Mouse (Mus musculus) limb, embryonic 13.5 days (tissue): ENCODE data around the gene Pars2. TPM values are rescaled to one million over a fixed set of nuclear protein-coding genes. Genes with fewer than 3 reads are reported as not detected.
A peak's percentile ranks its signal among the peaks of the same experiment; 100 is the strongest.

Experiments
- ATAC-seq: fragments of 200-750 bp; cut with Nextera tagmentation; 2 replicates; pipeline ENCODE4 v1.8.0; 2017; ENCODE audit warnings: low read depth, moderate number of reproducible peaks, moderate TSS enrichment; ENCODE audit not compliant: low FRiP score
- H3K27ac ChIP-seq: fragments of 300-500 bp; sonication (generic); 2 replicates; pipeline ENCODE4 v1.5.1; 2015; ENCODE audit warnings: inconsistent platforms, mild to moderate bottlenecking, moderate library complexity
- H3K27me3 ChIP-seq: fragments of 300-500 bp; sonication (generic); 2 replicates; pipeline ENCODE4 v1.6.1; 2015; ENCODE audit warnings: mild to moderate bottlenecking, inconsistent platforms
- H3K36me3 ChIP-seq: fragments of 300-500 bp; sonication (generic); 2 replicates; pipeline ENCODE4 v1.6.1; 2015; ENCODE audit warnings: inconsistent platforms, mild to moderate bottlenecking, moderate library complexity
- H3K4me1 ChIP-seq: fragments of 300-500 bp; sonication (generic); 2 replicates; pipeline ENCODE4 v1.6.1; 2015; ENCODE audit warnings: inconsistent platforms
- H3K4me2 ChIP-seq: fragments of 300-500 bp; sonication (generic); replicated peaks from 2 replicates; pipeline ENCODE4 v1.6.1; 2015; ENCODE audit warnings: inconsistent platforms, mild to moderate bottlenecking, moderate library complexity
- H3K4me3 ChIP-seq: fragments of 300-500 bp; sonication (generic); 2 replicates; pipeline ENCODE4 v1.5.1; 2015; ENCODE audit warnings: moderate library complexity, mild to moderate bottlenecking, inconsistent platforms
- H3K9ac ChIP-seq: fragments of 300-500 bp; sonication (generic); 2 replicates; pipeline ENCODE4 v1.6.1; 2015; ENCODE audit warnings: mild to moderate bottlenecking, inconsistent platforms
- H3K9me3 ChIP-seq: fragments of 300-500 bp; sonication (generic); 2 replicates; pipeline ENCODE4 v1.6.1; 2016; ENCODE audit warnings: inconsistent platforms
- WGBS: fragments of 180-500 bp; shearing (Covaris S2); methylation state at CpG from one replicate; pipeline ENCODE4 v1.1.7; 2015; 5-methylcytosine and 5-hydroxymethylcytosine counted together
- polyA plus RNA-seq: library from polyadenylated mRNA; unstranded; fragments of >200 nt; fragmentation: Nextera tagmentation; extraction: Ambion mirVana; gene quantifications from 2 replicates; pipeline ENCODE4 v1.2.1, GENCODE M21; 2015

Pars2 gene
- polyA plus RNA-seq, 1 experiment from 2014 or later, result 15.6 TPM

DNA sequence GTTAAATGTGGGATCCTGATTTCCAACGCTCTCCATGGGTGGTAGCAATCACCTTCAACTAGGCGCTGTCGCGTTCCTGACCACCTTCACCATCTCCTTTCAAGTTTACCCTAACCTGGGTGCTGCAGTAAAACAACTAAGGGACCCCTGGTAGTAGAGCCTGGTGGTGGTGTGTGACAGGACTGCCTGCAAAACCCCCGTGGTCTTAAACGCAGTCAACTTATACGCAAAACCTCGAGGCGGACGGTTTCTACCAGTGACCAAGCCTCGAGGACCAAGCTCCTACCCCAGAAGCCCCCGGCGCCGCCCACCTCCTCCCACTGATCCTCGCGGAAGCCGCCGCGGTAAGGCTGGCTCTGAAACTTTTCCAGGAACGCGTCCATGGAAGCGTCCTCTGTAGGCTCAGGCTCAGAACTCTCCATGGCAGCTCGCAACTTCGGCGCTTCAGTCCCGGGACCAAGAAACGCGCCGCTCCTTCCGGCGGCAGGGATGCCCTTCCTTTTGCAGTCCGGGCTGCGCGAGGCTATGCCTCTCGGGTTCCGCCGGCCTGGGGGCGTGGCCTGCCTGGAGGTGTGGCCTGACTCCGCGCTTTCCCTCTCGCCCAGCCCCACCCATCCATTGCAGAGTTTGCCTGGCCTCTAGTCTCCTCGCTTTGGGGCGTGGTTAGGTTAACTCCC is 27.7 kb downstream of the Pars2 start, which contains the start of gene Ttc4:
TSS of gene Ttc4 (minus strand) at position 503 of the 677 bp plus-strand sequence.
- H3K9ac ChIP-seq, result peak within 1 kb of the TSS; percentile 90
- peak within 1 kb of the TSS; percentile 65; the same call in 1 of the 2 replicates for H3K27ac ChIP-seq
- H3K27me3 ChIP-seq, result no peaks in the 10 kb centered on the region
- WGBS, result under 1% methylated on average over 43 of the region's 43 CpGs
- H3K4me3 ChIP-seq, result peak within 1 kb of the TSS; percentile 90
- H3K9me3 ChIP-seq, result no peaks in the 10 kb centered on the region
- peak within 1 kb of the TSS; percentile 88 for H3K4me2 ChIP-seq
- peaks cover 9% of the 10 kb centered on the region for H3K4me1 ChIP-seq
- ATAC-seq, result peak; percentile 97
- peaks cover 32% of the 10 kb centered on the region for H3K36me3 ChIP-seq

DNA sequence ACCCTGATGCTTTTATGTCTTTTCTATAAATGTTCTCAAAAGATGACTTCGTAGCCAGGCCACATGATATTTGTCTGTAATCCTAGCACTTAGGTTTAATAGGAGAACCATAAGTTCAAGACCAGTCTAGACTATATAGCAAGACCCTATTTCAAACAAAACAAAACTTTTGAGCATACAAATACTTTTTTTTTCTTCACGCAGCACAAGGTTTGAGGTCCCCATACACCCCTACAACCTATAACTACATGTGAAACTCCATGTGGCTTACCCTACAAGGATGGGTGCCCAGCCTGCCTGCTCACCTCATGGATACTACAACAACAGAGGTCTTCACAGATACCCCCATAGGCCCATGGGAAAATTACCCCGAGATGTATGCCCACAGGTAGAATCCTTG is 28.3 kb downstream of the Pars2 start:
- Histone ChIP-seq H3K36me3 (peaks cover 27% of the 10 kb centered on the region), H3K27ac (no peak overlapping the region), H3K4me1 (peaks cover 9% of the 10 kb centered on the region), H3K9me3 (no peaks in the 10 kb centered on the region), H3K9ac (no peak overlapping the region), H3K27me3 (no peaks in the 10 kb centered on the region), H3K4me3 (peak overlapping the region; percentile 90), H3K4me2 (peak overlapping the region; percentile 88)
- peak; percentile 58; the same call in 1 of the 2 replicates for ATAC-seq
- 44% methylated on average over 3 of the region's 3 CpGs for WGBS

DNA sequence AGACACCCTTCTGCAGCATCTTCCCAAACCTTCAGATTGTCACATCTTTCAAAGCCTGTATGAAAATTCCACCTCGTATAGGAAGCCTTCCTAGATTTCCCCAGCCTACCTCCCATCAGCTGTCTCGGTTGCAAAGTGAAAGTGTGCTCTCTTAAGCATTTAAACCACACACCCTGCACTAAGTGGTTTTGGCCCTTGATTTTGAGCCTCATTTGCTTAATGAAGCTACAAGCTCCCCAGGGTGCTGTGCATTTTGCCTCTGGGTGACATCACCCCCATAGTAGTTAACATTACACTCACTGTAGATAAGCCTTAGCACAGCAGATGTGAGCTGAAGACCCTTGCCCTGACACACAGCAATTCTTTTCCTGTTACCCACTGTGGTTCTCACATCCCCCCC is 30.1 kb downstream of the Pars2 start:
- no peak overlapping the region for H3K4me2 ChIP-seq
- no peak overlapping the region for H3K27ac ChIP-seq
- peaks cover 9% of the 10 kb centered on the region for H3K4me1 ChIP-seq
- no peak overlapping the region for H3K9ac ChIP-seq
- no peak for ATAC-seq
- peaks cover 10% of the 10 kb centered on the region for H3K36me3 ChIP-seq
- no peaks in the 10 kb centered on the region for H3K27me3 ChIP-seq
- 54% methylated on average over 2 of the region's 2 CpGs for WGBS
- no peaks in the 10 kb centered on the region for H3K9me3 ChIP-seq
- no peak overlapping the region for H3K4me3 ChIP-seq

DNA sequence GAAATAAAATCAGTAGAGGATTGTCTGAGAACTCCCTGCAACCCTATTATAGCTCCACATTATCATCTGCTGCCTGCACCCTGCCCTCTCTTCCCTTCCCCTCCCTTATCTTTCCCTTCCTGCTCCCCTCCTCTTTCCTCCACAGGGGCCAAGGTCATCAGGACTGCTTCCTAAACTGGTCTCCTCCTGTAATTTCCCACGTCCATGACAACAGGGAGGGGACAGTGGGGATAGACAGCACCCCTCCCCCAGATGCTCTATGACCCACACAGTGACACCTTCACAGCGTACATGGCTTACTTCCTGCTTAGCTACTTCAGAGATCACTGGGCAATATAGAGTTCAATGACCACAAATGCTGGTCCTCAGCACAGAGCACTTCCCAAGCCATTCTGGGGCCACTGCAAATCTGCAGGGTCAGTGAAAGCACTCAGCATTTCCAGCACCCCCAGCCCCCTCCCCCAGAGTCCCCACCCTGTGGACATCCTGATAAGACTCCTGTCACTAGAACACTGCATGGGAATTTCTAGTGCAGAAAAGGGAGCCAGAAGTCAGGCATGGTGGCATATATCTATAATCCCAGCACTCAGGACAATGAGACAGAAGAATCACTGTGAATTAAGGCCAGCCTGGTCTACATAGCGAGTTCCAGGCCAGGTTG is 37.9 kb downstream of the Pars2 start:
- H3K9ac ChIP-seq, result no peak overlapping the region
- no peak overlapping the region for H3K4me3 ChIP-seq
- H3K36me3 ChIP-seq, result no peaks in the 10 kb centered on the region
- 0 out of 2 replicates have a peak, but pooled peaks cover 2% of the 10 kb centered on the region for H3K27me3 ChIP-seq
- H3K27ac ChIP-seq, result no peak overlapping the region
- no peak overlapping the region for H3K4me2 ChIP-seq
- H3K4me1 ChIP-seq, result no peaks in the 10 kb centered on the region
- no peak for ATAC-seq
- WGBS, result 46% methylated on average over 3 of the region's 3 CpGs
- no peaks in the 10 kb centered on the region for H3K9me3 ChIP-seq

DNA sequence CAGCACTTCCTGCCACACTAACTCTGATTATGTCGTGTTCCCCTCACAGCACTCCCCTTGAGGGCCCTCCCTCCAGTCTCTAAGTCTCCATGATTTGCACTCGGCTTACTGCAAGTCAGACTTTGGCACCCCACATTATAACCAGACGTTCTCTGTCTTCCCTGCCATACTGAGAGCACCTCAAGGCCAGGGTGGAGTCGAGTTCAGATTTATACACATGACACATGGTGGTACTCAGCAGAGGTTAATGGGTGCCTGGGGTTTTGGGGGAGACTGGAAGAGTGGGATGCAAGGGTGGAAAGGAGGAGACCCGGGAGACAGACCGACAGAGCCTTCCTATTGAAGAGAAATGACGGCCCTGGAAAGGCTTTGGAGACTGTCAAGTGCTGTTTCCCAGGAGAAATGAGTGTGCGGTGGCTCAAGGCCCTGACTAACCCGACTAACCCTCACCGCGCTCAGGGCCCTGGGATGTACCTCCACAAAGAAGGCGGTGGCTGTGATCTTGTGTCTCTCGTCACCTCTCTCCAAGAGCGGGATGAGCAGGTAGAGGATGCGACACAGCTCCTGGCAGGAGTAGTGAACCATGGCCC is 43.1 kb downstream of the Pars2 start:
- no peaks in the 10 kb centered on the region for H3K36me3 ChIP-seq
- ATAC-seq, result no peak
- H3K27me3 ChIP-seq, result peaks cover 13% of the 10 kb centered on the region; the same call in 1 of the 2 replicates
- no peaks in the 10 kb centered on the region for H3K4me1 ChIP-seq
- no peaks in the 10 kb centered on the region for H3K9me3 ChIP-seq
- WGBS, result 82% methylated on average over 15 of the region's 15 CpGs
- no peak overlapping the region for H3K27ac ChIP-seq
- no peak overlapping the region for H3K4me2 ChIP-seq
- H3K4me3 ChIP-seq, result no peak overlapping the region
- no peak overlapping the region for H3K9ac ChIP-seq

DNA sequence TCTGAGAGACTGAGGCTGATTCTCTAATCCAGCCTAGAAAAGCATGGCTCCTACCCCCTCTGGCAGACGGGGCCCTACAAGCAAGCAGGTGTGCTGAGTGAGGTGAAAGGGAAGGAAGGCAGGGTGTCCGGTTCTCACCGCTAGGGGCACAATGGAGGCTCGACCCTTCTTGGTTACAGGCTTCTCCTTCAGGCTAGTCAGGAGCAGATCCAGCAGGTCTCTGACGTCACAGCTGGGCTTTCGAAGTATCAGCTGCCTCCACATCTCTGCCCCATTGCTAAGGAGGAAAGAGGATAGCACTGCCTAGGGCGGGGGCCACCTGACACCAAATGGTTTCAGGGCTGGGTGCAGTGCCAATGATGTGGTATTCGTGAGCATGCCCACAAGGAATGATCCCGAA is 49.1 kb downstream of the Pars2 start:
- Histone ChIP-seq H3K4me1 (peaks cover 24% of the 10 kb centered on the region), H3K36me3 (no peaks in the 10 kb centered on the region), H3K27me3 (0 out of 2 replicates have a peak, but pooled peaks cover 11% of the 10 kb centered on the region), H3K4me2 (peak overlapping the region; percentile 31; the same call in 1 of the 2 replicates), H3K9ac (no peak overlapping the region), H3K4me3 (no peak overlapping the region), H3K27ac (0 out of 2 replicates have a peak overlapping the region, but pooled peaks have one; percentile 10), H3K9me3 (no peaks in the 10 kb centered on the region)
- WGBS, result 13% methylated on average over 9 of the region's 9 CpGs
- ATAC-seq, result peak; percentile 64; the same call in 1 of the 2 replicates

DNA sequence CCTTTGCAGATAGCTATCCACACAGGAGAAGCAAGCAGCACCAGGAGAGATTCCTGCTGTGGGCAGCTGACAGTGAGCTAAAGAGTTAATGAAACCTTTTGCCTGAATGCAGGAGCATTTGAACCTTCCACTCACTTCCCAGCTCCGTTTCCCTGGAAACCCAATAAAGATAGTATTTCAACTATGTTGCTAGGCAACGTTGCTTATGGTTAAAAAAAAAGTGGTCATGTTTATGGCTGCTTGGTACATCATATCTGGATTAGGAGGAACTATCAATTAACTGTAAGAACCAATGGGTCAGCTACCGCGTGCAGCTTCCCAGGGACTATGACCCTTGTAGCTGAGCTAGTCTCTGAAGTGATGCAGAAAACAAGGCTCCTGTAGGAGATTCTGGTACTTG is 49.9 kb downstream of the Pars2 start:
- Histone ChIP-seq H3K9ac (no peak overlapping the region), H3K4me3 (no peak overlapping the region), H3K27me3 (0 out of 2 replicates have a peak, but pooled peaks cover 11% of the 10 kb centered on the region), H3K36me3 (no peaks in the 10 kb centered on the region), H3K4me2 (peak overlapping the region; percentile 41), H3K9me3 (no peaks in the 10 kb centered on the region), H3K4me1 (peaks cover 24% of the 10 kb centered on the region), H3K27ac (peak overlapping the region; percentile 44; the same call in 1 of the 2 replicates)
- 25% methylated on average over 4 of the region's 4 CpGs for WGBS
- ATAC-seq, result no peak

DNA sequence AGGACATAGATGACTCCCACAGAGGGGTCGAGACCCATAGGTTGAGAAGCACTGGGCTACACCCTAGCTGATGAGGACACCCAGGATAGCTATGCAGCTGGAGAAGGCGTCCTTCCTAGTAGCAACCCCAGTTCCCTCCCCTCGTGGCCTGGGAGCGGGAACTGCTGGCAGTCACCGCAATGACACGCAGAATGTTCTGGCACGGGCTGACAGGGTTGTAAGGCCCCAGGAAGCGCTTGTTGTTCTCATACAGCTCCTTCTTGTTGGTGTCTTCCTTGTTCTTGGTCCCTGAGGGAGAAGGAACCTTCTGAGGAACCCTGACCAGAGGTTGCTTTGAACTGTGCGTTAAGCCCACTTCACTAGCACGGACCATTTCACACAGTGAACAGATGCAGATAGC is 53.1 kb downstream of the Pars2 start:
- ATAC-seq, result no peak
- whole genome bisulfite sequencing, result 77% methylated on average over 10 of the region's 10 CpGs
- 0 out of 2 replicates have a peak, but pooled peaks cover 4% of the 10 kb centered on the region for H3K27me3 ChIP-seq

DNA sequence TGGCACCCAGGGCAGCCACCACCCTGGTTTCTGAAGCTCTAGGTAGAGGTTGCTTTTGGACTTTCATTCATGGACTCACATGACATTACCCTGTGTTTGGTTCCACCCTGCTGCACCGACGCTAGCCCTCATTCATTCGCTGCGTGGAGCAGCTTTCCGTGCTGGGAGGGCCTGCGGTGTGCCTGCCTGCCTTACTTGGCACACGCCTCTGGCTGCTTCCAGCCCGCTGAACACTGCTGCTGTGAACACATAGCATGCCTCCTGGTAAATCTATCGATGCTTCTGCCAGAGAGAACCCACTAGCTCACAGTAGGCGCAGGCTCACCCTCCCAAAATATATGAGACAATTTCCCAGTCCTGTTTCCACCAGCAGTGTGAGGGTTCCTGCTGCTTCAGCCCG is 53.5 kb downstream of the Pars2 start:
- no peak for ATAC-seq

More for the DNA sequence above, 53.1 kb downstream of the Pars2 start:
- H3K9me3 ChIP-seq, result no peaks in the 10 kb centered on the region
- H3K9ac ChIP-seq, result no peak overlapping the region
- H3K27ac ChIP-seq, result no peak overlapping the region
- H3K4me1 ChIP-seq, result peaks cover 24% of the 10 kb centered on the region
- H3K4me3 ChIP-seq, result no peak overlapping the region
- no peak overlapping the region for H3K4me2 ChIP-seq
- H3K36me3 ChIP-seq, result no peaks in the 10 kb centered on the region

More for the DNA sequence above, 53.5 kb downstream of the Pars2 start:
- H3K9ac ChIP-seq, result no peak overlapping the region
- WGBS, result 68% methylated on average over 11 of the region's 11 CpGs
- no peaks in the 10 kb centered on the region for H3K36me3 ChIP-seq
- H3K4me2 ChIP-seq, result no peak overlapping the region
- H3K4me3 ChIP-seq, result no peak overlapping the region
- H3K27ac ChIP-seq, result no peak overlapping the region
- no peaks in the 10 kb centered on the region for H3K9me3 ChIP-seq
- peaks cover 24% of the 10 kb centered on the region for H3K4me1 ChIP-seq
- H3K27me3 ChIP-seq, result 0 out of 2 replicates have a peak, but pooled peaks cover 4% of the 10 kb centered on the region

Other genes starting within 250 kb of the Pars2 start
- gene Pcsk9, start 186.7 kb upstream of the Pars2 start, polyA plus RNA-seq, result 2.0 and 2.6 TPM in 2 replicates
- not detected in 2 replicates for gene Bsnd, start 158.8 kb upstream of the Pars2 start, polyA plus RNA-seq
- 5.5 and 6.0 TPM in 2 replicates for gene Dhcr24, start 90.0 kb upstream of the Pars2 start, polyA plus RNA-seq
- 0.11 and 0.42 TPM in 2 replicates for gene Lexm, start 33.8 kb upstream of the Pars2 start, polyA plus RNA-seq
- 1.2 and 2.0 TPM in 2 replicates for gene Ttc22, start 28.6 kb upstream of the Pars2 start, polyA plus RNA-seq
- gene Ttc4, start 27.9 kb downstream of the Pars2 start, polyA plus RNA-seq, result 110 and 113 TPM in 2 replicates
- gene Mroh7, start 79.9 kb downstream of the Pars2 start, polyA plus RNA-seq, result 0.51 and 0.70 TPM in 2 replicates
- 0.26 and 0.28 TPM in 2 replicates for gene Fam151a, start 82.8 kb downstream of the Pars2 start, polyA plus RNA-seq
- 5.1 and 5.5 TPM in 2 replicates for gene Acot11, start 153.9 kb downstream of the Pars2 start, polyA plus RNA-seq